Mouse (Mus musculus) ES-Bruce4 (cell line): ENCODE data around the gene Tex2.

Source experiments
- EP300 ChIP-seq: IDR thresholded peaks from 2 replicates; pipeline ENCODE4 v1.6.1; 2011; ENCODE audit warnings: low read depth, low read length; ENCODE audit not compliant: insufficient read depth
- POLR2A ChIP-seq: IDR thresholded peaks from one replicate; pipeline ENCODE4 v1.8.1; 2011; ENCODE audit warnings: low read length; ENCODE audit not compliant: insufficient read depth

DNA sequence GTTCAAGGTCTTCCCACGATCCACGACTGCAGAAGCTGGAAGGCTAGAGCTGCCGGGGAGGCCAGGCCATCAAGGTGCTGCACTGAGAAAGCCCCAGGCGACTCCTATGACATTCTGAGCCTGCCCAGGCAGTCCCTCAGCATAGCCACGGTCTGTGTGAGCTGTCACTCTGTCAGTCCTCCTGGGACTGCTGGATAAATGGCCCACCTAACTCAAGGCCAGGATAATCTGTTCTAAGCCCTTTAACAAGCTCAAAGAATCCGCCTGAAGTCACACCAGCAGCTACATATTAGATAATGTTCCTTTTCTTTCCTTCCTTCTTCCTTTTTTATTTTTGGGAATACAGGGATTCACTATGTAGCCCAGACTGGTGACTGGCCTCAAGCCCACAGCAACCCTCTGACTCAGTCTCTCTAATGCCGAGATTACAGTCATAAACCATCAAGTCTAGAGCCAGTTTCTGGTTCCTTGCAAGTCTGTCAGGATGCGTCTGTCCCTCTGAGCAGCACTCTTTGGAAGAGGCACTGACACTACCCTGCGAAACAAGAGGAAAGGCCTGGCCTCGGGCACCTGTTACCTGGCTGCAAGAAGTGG lies 15.4 kb downstream of the Tex2 start:
- TF ChIP-seq EP300 (no peak), POLR2A (no peak)
